Mouse (Mus musculus): ENCODE data around the gene Gm10271.

GRCm38 (mm10) chr10:116986264-116987082 is 14.1 kb upstream of the Gm10271 start, which contains the start of gene Best3:
- TF ChIP-seq POLR2A (IDR thresholded peaks at IDR 0.05; ENCODE audit: borderline replicate concordance, control insufficient read depth, low read depth, low read length) = no peak
- no peak for TF ChIP-seq CTCF (IDR thresholded peaks at IDR 0.05; ENCODE audit: control insufficient read depth, insufficient read depth, low read length)

Data from bone marrow, adult 2 months (tissue).